Mouse (Mus musculus) CH12.LX (cell line): ENCODE measurements around the gene Car10. TPM values are rescaled to one million over a fixed set of nuclear protein-coding genes. Genes with fewer than 3 reads are reported as not detected.

Source experiments
- DNase-seq: peaks from one replicate; pipeline ENCODE4 v3.0.0-alpha.2; 2013; ENCODE audit errors: extremely low read depth
- H3K27ac ChIP-seq: 2 replicates; pipeline ENCODE4 v1.5.1; 2012; ENCODE audit warnings: low read depth, mild to moderate bottlenecking, control low read depth, moderate library complexity; ENCODE audit not compliant: insufficient read depth
- H3K27me3 ChIP-seq: replicated peaks from 2 replicates; pipeline ENCODE3; 2012; ENCODE audit warnings: inconsistent platforms
- H3K36me3 ChIP-seq, 2 experiments: replicated peaks in 1 of 2; 2 replicates each; pipeline versions ENCODE3 to v1.6.1; 2012; ENCODE audit warnings: inconsistent platforms in 1 of 2, low read length in 1 of 2, mild to moderate bottlenecking in 1 of 2, mixed read lengths in 1 of 2, moderate library complexity in 1 of 2; ENCODE audit not compliant: control insufficient read depth in 1 of 2, insufficient read depth in 1 of 2
- H3K4me1 ChIP-seq, 2 experiments: 2 replicates each; pipeline ENCODE4 v1.6.1; 2012; ENCODE audit warnings: inconsistent platforms in 1 of 2, moderate library complexity in 1 of 2; ENCODE audit not compliant: insufficient read depth in 2 of 2, control insufficient read depth in 1 of 2
- H3K4me2 ChIP-seq: 2 replicates; pipeline ENCODE4 v1.6.1; 2012; ENCODE audit warnings: low read depth, mild to moderate bottlenecking, control low read depth; ENCODE audit not compliant: poor library complexity, insufficient read depth, severe bottlenecking
- H3K4me3 ChIP-seq, 3 experiments: fragments of 150-350 bp in 1 of 3; sonication (generic) in 1 of 3; replicated peaks in 1 of 3; 2 replicates each; pipeline versions ENCODE3 to v1.5.1; 2011 to 2012; ENCODE audit warnings: low read depth in 2 of 3, low read length in 2 of 3, mild to moderate bottlenecking in 2 of 3, moderate library complexity in 2 of 3, control low read depth in 1 of 3, improper control_type of control experiment in 1 of 3, inconsistent platforms in 1 of 3, mixed read lengths in 1 of 3; ENCODE audit not compliant: poor library complexity in 1 of 3
- H3K79me2 ChIP-seq: replicated peaks from 2 replicates; pipeline ENCODE4 v1.6.1; 2012; ENCODE audit warnings: mild to moderate bottlenecking, moderate library complexity; ENCODE audit not compliant: control insufficient read depth, poor library complexity, insufficient read depth, severe bottlenecking; ENCODE audit errors: extremely low read depth
- H3K9ac ChIP-seq: 2 replicates; pipeline ENCODE4 v1.6.1; 2012; ENCODE audit warnings: low read depth, mild to moderate bottlenecking, control low read depth, moderate library complexity; ENCODE audit not compliant: insufficient read depth
- H3K9me3 ChIP-seq: replicated peaks from 2 replicates; pipeline ENCODE3; 2012; ENCODE audit warnings: low read length, inconsistent platforms, mixed read lengths
- CHD1 ChIP-seq: IDR thresholded peaks from 2 replicates; pipeline ENCODE4 v1.6.1; 2012; ENCODE audit warnings: low read depth, low read length, improper control_type of control experiment, inconsistent platforms
- CTCF ChIP-seq, 2 experiments: IDR thresholded peaks in 1 of 2; conservative IDR thresholded peaks in 1 of 2; 2 replicates each; pipeline ENCODE4 v1.5.1; 2011 to 2012; ENCODE audit warnings: low read depth in 2 of 2, low read length in 2 of 2, improper control_type of control experiment in 1 of 2, inconsistent platforms in 1 of 2, mild to moderate bottlenecking in 1 of 2, moderate library complexity in 1 of 2
- E2F4 ChIP-seq: IDR thresholded peaks from 2 replicates; pipeline ENCODE4 v1.6.1; 2011; ENCODE audit warnings: low read depth, low read length, improper control_type of control experiment; ENCODE audit not compliant: insufficient replicate concordance
- GABPA ChIP-seq: IDR thresholded peaks from 2 replicates; pipeline ENCODE4 v1.6.1; 2012; ENCODE audit warnings: low read depth, low read length, improper control_type of control experiment, inconsistent platforms; ENCODE audit not compliant: insufficient replicate concordance
- HCFC1 ChIP-seq: IDR thresholded peaks from 2 replicates; pipeline ENCODE4 v1.6.1; 2012; ENCODE audit warnings: low read depth, mild to moderate bottlenecking, inconsistent platforms, low read length, improper control_type of control experiment
- JUN ChIP-seq: IDR thresholded peaks from 2 replicates; pipeline ENCODE4 v1.6.1; 2011; ENCODE audit warnings: low read depth, mild to moderate bottlenecking, low read length, improper control_type of control experiment, moderate library complexity; ENCODE audit not compliant: insufficient read depth
- JUND ChIP-seq: conservative IDR thresholded peaks from 2 replicates; pipeline ENCODE4 v1.6.1; 2011; ENCODE audit warnings: low read depth, low read length, improper control_type of control experiment
- KAT2A ChIP-seq: IDR thresholded peaks from 2 replicates; pipeline ENCODE4 v1.6.1; 2012; ENCODE audit warnings: low read length, improper control_type of control experiment, inconsistent platforms; ENCODE audit not compliant: insufficient replicate concordance
- MAFK ChIP-seq: IDR thresholded peaks from 2 replicates; pipeline ENCODE4 v1.6.1; 2011; ENCODE audit warnings: low read length, improper control_type of control experiment; ENCODE audit not compliant: insufficient replicate concordance
- MAX ChIP-seq: IDR thresholded peaks from 2 replicates; pipeline ENCODE4 v1.6.1; 2011; ENCODE audit warnings: low read length, improper control_type of control experiment
- MAZ ChIP-seq: IDR thresholded peaks from 2 replicates; pipeline ENCODE4 v1.6.1; 2012; ENCODE audit warnings: low read depth, mild to moderate bottlenecking, inconsistent platforms, low read length, improper control_type of control experiment, moderate library complexity
- MXI1 ChIP-seq: IDR thresholded peaks from 2 replicates; pipeline ENCODE4 v1.6.1; 2011; ENCODE audit warnings: mild to moderate bottlenecking, low read depth, low read length, improper control_type of control experiment
- NRF1 ChIP-seq: IDR thresholded peaks from 2 replicates; pipeline ENCODE4 v1.6.1; 2014; ENCODE audit warnings: low read depth, mild to moderate bottlenecking, inconsistent platforms, low read length, improper control_type of control experiment, moderate library complexity
- PAX5 ChIP-seq: IDR thresholded peaks from 2 replicates; pipeline ENCODE4 v1.6.1; 2012; ENCODE audit warnings: low read length, inconsistent platforms, mixed read lengths
- POLR2A ChIP-seq: IDR thresholded peaks from 2 replicates; pipeline ENCODE4 v1.6.1; 2011; ENCODE audit warnings: low read depth, mild to moderate bottlenecking, improper control_type of control experiment, low read length
- POLR2AphosphoS2 ChIP-seq: IDR thresholded peaks from 2 replicates; pipeline ENCODE4 v1.6.1; 2011; ENCODE audit warnings: low read depth, low read length, improper control_type of control experiment
- TBP ChIP-seq: conservative IDR thresholded peaks from 2 replicates; pipeline ENCODE4 v1.6.1; 2011; ENCODE audit warnings: low read depth, low read length, improper control_type of control experiment
- TCF12 ChIP-seq: IDR thresholded peaks from 2 replicates; pipeline ENCODE4 v1.6.1; 2014; ENCODE audit warnings: low read depth, mild to moderate bottlenecking, inconsistent platforms, low read length, improper control_type of control experiment
- USF1 ChIP-seq: IDR thresholded peaks from 2 replicates; pipeline ENCODE4 v1.6.1; 2014; ENCODE audit warnings: low read depth, mild to moderate bottlenecking, inconsistent platforms, low read length, improper control_type of control experiment
- USF2 ChIP-seq: conservative IDR thresholded peaks from 2 replicates; pipeline ENCODE4 v1.6.1; 2011; ENCODE audit warnings: low read depth, low read length, improper control_type of control experiment
- ZC3H11A ChIP-seq: IDR thresholded peaks from 2 replicates; pipeline ENCODE4 v1.6.1; 2012; ENCODE audit warnings: low read depth, mild to moderate bottlenecking, inconsistent platforms, low read length, improper control_type of control experiment
- ZKSCAN1 ChIP-seq: IDR thresholded peaks from 2 replicates; pipeline ENCODE4 v1.6.1; 2012; ENCODE audit warnings: low read depth, inconsistent platforms, low read length, improper control_type of control experiment, borderline replicate concordance
- dilution Hi-C: fragments of 300-500 bp; cut with MboI; formaldehyde crosslinking; loops from 2 replicates; pipeline ENCODE4 v1.14.3; 2020; ENCODE audit warnings: low sequenced_read_pairs; ENCODE audit not compliant: extremely low pct_unique_long_range_greater_than_20kb, extremely low pct_ligation_motif_present
- in situ Hi-C: fragments of 300-500 bp; cut with MboI; formaldehyde crosslinking; loops from 3 replicates; pipeline ENCODE4 v1.14.3; 2019; ENCODE audit warnings: low sequenced_read_pairs, low pct_ligation_motif_present, low pct_unique_long_range_greater_than_20kb, mixed read lengths
- polyA plus RNA-seq: library from polyadenylated mRNA; unstranded; fragments of >175 nt; gene quantifications from 2 replicates; pipeline ENCODE4 v1.2.1, GENCODE M21; 2012; ENCODE audit warnings: low read depth; ENCODE audit not compliant: insufficient read length
- total RNA-seq, 2 experiments: library from RNA; depleted of rRNA; stranded (reverse); fragments of 300-350 nt in 1 of 2; fragments of >200 nt in 1 of 2; gene quantifications; 2 replicates each; pipeline ENCODE4 v1.2.3; 2012 to 2014

Gene Car10
- total RNA-seq (2012; rRNA removed) (not detected in 2 replicates), total RNA-seq (2014; rRNA removed) (not detected in 2 replicates), polyA plus RNA-seq (not detected in 2 replicates)

- in situ Hi-C loops: no loop called here
- Histone ChIP-seq H3K27ac (no peak within 1 kb of the TSS), H3K9me3 (peaks cover 75% of the 10 kb centered on the region), H3K4me3 (no peak within 1 kb of the TSS), H3K9ac (no peak within 1 kb of the TSS), H3K27me3 (no peaks in the 10 kb centered on the region), H3K79me2 (no peaks in the 10 kb centered on the region), H3K4me2 (no peak within 1 kb of the TSS), H3K4me1 (no peaks in the 10 kb centered on the region), H3K36me3 (no peaks in the 10 kb centered on the region)
- TF ChIP-seq MAZ (no peak), CTCF (conservative IDR thresholded peaks at IDR 0.05 in 1 of 2, IDR thresholded peaks at IDR 0.05 in 1 of 2; ENCODE audit: low read depth in 2 of 2, low read length in 2 of 2) (no peak), TCF12 (no peak), HCFC1 (no peak), TBP (no peak), GABPA (no peak), USF1 (no peak), E2F4 (no peak), POLR2AphosphoS2 (no peak), PAX5 (no peak), MXI1 (no peak), CHD1 (no peak), ZKSCAN1 (no peak), JUND (no peak)
- dilution Hi-C loops: no loop called here
- DNase-seq: no peak
These were observed at the start of gene Car10 for GRCm38 (mm10) chr11:93097941-93098828. Gene Car10, plus strand, starts transcription at chr11:93098028.

- Histone ChIP-seq H3K4me3 (no peak overlapping the region), H3K27ac (no peak overlapping the region), H3K4me2 (no peak overlapping the region), H3K36me3 (no peaks in the 10 kb centered on the region), H3K4me1 (no peaks in the 10 kb centered on the region), H3K9me3 (peaks cover 57% of the 10 kb centered on the region), H3K79me2 (no peaks in the 10 kb centered on the region), H3K27me3 (no peaks in the 10 kb centered on the region), H3K9ac (no peak overlapping the region)
- in situ Hi-C loops: no loop called here
- DNase-seq: no peak
- TF ChIP-seq USF1 (no peak), JUN (no peak), ZC3H11A (no peak), MAX (no peak), KAT2A (no peak), PAX5 (no peak), NRF1 (no peak), MAFK (no peak), USF2 (no peak), POLR2A (no peak)
- dilution Hi-C loops: no loop called here
These were observed 32.8 kb upstream of the Car10 start for GRCm38 (mm10) chr11:93065021-93065420.
